Mouse (Mus musculus): ENCODE measurements around the gene Phactr1.

- TF ChIP-seq RCOR1 (IDR thresholded peaks at IDR 0.05; ENCODE audit: low read depth, low read length) (no peak), POLR2A (IDR thresholded peaks at IDR 0.05; ENCODE audit: control insufficient read depth in 1 of 2, insufficient read depth in 1 of 2, low read depth in 1 of 2, low read length in 2 of 2, poor library complexity in 1 of 2) (no peak), CHD1 (IDR thresholded peaks at IDR 0.05; ENCODE audit: low read depth, low read length) (no peak), MEF2A (IDR thresholded peaks at IDR 0.05; ENCODE audit: extremely low read depth, insufficient replicate concordance, low read depth, low read length, poor library complexity, severe bottlenecking) (no peak)
Observed at GRCm38 (mm10) chr13:43176676-43177075, 496.3 kb downstream of the Phactr1 start.
